Mouse (Mus musculus) gastrocnemius, postnatal 36 days (tissue): ENCODE data around the gene Fxn. TPM values are rescaled to one million over a fixed set of nuclear protein-coding genes. Genes with fewer than 3 reads are reported as not detected.
"Not testable (repeated sequence)": the region's sequence is repeated elsewhere in the genome, so short reads cannot be mapped to it uniquely, and the experiment has no call there.

Experiments used
- DNase-seq, 2 experiments: peaks; one replicate each; pipeline ENCODE4 v3.0.0; 2022
- intact Hi-C: fragments of 180-260 bp; cut with DNase I; formaldehyde crosslinking; loops from one replicate; pipeline ENCODE4 v1.15.1; 2025
- total RNA-seq, 2 experiments: library from RNA; stranded (reverse); gene quantifications; 2 replicates each; pipeline ENCODE4 v1.2.3; 2021

Fxn gene
- total RNA-seq, 2 experiments from 2014 or later, result 19.9 to 20.0 TPM

DNA sequence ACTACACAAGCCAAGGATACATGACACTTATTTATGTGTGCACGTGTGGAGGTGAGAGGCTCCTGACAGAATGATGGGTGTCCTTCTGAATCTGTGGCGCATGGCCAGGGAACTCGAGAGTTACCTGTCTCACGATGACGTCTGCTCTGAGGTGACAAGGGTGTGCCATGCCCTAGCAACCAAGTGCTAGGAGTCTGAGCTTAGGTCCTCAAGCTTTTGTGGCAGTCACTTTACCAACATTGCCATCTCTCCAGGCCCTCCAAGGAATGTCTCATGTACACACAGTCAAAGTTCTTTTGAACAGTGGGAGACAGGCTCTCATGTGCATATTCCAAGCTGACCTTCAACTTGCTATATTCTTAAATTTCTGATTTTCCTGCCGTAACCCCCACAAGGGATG lies 22.4 kb downstream of the Fxn start:
- no peak for DNase-seq
- intact Hi-C loops, result no loop called here

DNA sequence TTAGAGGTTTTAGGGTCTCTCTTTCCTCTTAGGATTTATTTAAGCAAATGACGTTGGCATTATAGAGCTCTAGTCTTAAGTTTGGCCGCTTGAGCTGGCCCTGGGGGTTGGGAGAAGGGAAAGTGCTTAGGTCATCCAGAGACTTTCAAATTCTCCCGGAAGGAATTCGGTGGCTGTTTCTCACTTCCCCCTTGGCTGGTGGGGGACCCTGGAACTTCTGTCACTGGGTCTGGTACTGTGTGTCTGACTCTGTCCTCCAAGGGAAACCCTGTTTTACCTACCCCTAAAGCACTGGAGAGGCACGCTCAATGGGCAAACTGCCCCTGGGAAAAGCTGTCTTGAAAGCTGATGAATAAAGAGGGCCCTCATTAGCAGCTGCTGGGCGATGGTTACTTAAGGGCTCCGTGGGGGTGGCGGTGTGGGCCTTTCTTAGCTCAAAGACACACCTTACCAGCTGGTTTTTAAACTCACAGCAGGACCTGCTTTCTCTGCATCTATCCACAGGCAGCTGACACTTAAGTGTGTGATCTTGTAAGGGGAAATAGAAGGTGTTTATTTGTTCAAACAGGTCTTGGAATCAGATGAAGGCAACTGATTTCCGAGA lies 26.6 kb downstream of the Fxn start:
- no peak for DNase-seq
- intact Hi-C loops, result no loop called here

DNA sequence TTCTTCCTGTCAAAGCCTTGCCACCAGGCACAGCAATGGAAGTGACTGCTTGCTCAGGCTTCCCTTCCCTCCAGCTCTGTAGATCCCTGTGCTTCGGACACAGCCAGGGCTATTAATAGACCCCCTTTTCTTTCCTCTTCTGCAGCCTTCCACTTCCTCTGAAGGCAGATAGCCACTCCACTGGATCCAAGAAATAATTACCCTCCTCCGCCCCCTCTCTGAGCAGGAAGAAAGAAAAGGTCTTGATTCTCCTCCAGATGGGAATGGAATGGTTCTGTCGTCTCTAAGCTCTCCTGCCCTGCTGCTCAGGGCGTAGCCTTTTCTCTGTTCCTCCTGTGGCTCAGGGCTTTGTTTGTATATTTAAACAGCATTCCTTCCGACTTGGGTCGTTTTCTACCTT lies 28.5 kb downstream of the Fxn start:
- DNase-seq, result no peak
- intact Hi-C loops, result no loop called here

DNA sequence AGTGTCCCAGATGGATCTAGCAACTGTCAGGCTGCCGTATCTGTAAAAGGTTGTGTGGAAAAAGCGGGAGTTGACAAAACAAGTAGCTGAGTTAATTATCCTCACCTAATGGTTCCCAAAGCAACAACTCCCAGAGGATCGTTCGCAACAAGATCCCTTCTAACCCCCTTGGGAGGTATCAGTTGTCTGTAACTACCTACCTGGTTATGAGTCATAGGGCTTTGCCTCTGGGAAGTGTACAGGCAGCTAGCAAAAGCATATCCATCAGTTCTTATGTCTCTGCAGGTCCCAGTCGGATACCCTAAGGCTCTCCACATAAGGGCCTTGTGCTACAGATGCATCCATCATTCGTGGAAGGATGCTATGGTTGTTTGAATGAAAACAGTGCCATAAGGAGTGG lies 37.1 kb downstream of the Fxn start:
- intact Hi-C loops, result no loop called here
- DNase-seq, result no peak

DNA sequence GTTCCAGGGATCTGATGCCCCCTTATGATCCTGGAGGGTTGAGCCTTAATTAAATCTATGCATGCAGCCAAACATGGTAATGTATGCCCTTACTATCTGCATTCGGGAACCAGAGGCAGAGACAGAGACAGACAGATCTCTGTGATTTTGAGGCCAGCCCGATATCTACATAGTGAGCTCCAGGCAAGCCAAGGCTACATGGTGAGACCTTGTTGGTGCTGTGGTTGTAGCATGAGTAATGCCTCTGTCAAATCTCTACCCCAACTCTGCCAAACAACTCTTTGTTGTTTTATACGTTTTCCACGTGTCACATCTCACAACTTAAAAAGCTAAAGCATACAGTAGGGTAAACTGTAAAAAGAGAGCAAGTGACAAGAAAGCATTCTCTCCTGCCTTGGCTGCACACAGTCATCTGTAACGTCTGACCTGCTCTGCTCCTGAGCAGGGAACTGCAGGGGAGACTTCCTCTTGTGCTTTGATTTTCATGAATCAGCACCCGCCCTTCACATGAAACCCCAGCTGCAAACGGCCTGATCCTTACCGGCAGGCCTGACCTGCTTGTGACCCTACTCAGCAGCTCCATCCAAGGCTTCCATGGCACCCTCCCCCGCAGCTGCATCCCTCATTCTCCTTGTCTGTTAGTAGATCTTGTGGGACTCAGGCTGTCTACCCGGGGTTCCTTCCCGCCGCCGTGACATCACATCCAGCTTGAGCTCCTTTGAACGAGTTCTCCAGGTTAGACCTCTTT lies 38.4 kb downstream of the Fxn start:
- intact Hi-C loops, result no loop called here
- DNase-seq, result no peak

DNA sequence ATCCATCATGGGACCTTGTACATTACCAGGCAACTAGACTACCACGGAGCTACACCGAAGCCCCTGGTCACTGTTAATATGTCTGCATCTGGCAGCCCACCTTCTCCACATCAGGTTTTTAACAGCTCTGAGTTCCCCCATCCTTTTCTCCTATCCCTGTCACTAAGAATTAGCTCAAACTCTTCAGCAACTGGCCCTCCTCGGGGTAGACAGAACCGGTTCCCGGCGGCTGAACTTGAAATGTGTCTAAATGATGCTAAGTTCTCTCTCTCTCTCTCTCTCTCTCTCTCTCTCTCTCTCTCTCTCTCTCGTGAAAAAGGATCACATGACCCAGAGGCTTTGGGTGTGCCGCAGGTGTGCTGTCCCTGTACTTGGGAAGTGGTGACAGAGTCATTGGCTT lies 39.1 kb downstream of the Fxn start:
- no peak for DNase-seq
- intact Hi-C loops, result no loop called here

DNA sequence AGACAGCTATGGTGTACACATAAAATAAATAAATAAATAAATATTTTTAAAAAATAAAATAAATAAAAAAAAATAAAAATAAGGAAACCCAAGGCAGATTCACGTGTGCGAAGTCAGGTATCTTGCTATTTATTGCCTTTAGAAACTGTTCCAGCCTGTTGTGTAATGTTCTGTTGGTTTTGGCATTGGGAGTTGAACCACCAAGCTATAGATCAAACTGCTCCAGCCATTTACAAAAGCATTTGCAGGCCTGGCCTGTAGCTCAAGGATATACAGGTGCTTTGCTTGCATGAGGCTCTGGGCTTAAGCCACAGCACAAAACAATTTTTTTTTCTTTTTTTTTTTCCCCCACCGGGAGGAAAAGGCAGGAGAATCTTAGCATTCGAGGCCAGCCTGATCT lies 42.4 kb downstream of the Fxn start:
- intact Hi-C loops, result no loop called here
- no peak for DNase-seq

DNA sequence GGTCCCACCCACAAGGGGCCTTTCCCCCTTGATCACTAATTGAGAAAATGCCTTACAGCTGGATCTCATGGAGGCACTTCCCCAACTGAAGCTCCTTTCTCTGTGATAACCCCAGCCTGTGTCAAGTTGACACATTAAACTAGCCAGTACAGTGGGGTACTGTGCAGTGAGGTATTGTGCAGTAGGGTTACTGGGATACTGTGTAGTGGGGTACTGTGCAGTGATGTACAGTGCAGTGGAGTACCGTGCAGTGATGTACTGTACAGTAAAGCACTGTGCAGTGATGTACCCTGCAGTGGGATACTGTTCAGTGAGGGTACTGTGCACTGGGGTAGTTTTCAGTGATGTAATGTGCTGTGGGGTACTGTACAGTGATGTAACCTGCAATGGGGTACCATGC lies 48.0 kb downstream of the Fxn start:
- DNase-seq, intact Hi-C loops: not testable (repeated sequence)

DNA sequence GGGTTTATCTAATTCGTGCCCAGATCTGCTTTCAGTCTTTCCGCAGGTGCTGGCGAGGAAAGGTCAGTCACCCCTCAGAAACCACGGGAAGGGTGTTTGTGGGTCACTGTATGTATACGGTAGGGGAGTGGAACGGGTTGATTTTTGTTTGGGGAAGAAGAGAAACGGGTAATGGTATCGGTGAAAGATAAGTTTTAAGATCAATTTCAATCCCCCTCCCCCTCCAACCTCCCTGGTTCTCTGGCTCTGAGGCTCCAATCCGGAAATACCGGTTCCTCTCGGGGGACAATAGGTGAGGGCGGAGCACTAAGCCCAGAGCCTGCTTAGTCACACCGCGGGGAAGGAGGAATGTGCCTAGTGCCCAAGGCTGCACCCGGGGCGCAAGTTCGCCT lies 55.1 kb downstream of the Fxn start:
- intact Hi-C loops, result loop anchor here (2.0 to 5.0 kb wide), 2 partner anchors 37 to 72 kb away; no protein-coding TSS in a partner anchor
- DNase-seq, result peak in 1 of 2 experiments; percentile 8

DNA sequence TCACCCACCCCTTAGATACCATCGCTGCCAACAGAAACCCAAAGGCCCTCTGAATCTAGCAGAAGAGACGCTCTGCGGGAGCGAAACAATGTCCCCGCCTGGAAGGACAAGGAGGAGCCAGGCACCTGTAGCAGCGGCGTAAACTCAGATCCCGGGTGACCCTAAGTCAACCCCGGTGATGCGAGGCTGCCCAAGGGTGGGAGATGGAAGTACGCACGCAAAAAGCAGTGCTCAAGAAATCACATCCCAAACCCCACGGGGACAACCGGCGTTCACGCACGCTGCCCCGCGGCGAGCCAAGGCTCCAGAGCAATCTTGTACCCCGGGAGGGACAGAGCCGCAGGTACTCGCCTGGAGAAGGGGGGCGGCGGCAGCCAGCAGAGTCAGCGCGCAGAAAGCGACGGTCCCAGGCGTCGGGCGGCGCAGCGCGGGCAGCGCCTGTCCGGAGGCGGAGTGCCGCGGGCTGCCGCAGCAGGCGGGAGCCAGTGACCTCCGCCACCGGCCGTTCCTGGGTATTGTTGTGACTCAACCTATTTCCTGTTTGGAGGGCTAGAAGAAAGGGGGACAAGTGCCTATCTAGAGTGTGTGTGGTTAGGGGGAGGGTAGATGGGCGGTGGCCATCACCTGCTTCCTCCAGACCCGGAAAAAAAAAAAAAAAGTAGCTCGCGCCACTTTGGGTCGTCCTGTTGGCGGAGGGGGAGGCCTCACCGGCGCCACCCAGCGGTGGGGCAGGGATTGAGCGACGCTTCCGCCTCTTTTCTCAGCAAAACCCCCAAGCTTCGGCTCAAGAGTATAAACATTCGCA lies 55.7 kb downstream of the Fxn start, which contains the start of gene Tjp2:
Gene Tjp2, minus strand, starts transcription at position 531 of the 805 bp plus-strand sequence.
- DNase-seq, result peak; percentile 33 to 43
- intact Hi-C loops, result loop anchor here (2.0 to 5.0 kb wide), 2 partner anchors 38 to 72 kb away; no protein-coding TSS in a partner anchor

DNA sequence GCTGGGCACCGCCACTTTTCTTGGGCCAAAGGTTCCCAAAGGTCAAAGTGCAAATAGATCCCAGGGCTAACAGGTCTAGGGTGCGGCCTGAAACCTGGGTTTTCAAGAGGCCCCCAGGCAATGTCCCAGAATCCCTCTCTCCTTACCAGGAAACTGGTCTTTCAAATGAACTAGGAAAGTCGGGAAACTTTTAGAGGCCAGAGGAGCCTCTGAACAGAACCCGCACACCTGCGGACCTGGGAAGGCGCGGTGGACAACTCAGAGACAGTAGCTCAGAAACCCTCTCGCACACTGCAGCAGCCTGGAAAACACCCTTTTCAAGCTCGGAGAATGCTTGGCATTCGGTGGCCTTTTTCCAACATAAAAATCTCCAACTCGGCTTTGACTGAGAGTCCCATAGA lies 56.6 kb downstream of the Fxn start:
- intact Hi-C loops, result loop anchor here (2.0 kb wide), 1 partner anchor 71 kb away; no protein-coding TSS in a partner anchor
- no peak for DNase-seq

DNA sequence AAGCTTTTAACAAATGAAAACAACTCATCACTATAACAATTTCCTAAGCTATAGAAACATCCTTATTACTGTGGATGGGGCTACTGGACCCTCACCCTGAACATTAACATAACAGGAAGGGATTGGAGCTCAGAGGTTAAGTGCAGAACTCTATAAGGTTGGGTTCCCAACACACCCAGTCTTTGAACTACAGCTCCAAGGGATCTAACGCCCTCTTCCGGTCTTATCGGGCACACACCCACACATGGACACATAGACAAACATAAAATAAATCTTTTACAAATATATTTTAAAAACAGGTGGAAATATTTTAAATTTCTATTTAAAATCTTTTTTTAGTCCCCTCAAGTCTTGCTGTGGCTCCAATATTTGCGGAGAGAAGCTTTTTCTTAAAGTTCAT lies 59.0 kb downstream of the Fxn start:
- intact Hi-C loops, result no loop called here
- no peak for DNase-seq

DNA sequence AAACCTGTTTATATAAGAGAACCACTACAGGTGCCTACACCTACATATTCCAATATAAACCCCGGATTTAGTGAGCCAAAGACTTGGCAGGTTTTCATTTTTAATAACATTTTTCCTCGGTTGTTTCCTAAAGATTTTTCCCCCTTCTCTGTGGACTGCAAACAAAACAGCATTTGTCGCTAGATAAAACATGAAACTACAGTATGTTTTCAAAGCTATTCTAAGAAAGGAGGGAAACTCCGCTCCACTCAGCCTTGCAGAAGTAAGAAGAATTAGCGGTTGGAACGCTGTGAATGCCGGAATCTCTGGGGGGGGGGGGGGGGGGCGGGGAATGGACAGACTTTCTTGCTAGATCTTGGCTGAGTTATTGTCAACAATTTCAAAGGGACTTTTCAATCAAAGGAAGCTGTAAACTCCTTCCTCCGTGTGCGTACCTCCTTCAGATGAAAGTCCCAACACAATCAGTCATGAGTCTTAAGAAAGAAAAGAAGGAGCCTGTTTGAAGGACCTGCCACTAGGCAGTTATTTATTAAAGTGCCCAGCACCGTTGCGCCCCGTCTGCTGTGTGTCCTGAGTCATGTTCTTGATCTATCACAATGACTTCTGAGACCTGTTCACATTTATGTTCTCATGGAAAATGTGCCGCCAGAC lies 59.5 kb downstream of the Fxn start:
- DNase-seq, result no peak
- intact Hi-C loops, result no loop called here

DNA sequence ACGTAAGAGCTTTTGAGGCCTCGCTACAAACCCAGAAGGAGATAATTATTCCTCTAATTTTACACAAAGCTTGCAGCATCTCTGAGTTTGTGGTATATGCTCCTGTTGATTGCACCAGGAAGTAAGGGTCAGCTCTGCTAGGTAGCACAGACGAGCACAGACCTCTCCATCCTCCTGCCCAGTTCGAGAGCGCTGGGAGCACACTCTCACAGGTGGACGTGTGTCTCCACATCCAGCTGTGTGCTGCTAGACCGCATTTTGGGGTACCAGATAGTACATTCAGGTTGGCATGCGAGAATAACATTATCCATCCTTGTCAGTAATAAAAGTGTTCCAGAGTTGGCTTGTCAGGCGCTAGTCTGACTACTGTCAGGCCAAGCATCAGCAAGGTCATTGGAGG lies 61.4 kb downstream of the Fxn start:
- no peak for DNase-seq
- intact Hi-C loops, result no loop called here

DNA sequence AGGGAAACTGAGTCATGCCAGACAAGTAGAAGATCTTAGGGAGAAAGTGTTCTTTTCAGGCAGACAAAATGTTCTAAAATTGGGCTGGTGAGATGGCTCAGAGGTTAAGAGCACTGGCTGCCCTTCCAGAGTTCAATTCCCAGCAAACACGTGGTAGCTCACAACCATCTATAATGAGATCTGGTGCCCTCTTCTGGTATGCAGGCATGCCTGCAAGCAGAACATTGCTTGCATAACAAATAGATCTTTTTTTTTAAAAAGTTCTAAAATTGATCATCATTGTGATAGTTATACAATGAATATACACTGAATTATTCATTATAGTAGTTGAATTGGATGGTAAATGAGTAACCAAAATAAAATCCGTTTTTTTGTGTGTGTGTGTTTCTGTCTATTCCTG lies 62.1 kb downstream of the Fxn start:
- intact Hi-C loops, result no loop called here
- DNase-seq, result no peak

DNA sequence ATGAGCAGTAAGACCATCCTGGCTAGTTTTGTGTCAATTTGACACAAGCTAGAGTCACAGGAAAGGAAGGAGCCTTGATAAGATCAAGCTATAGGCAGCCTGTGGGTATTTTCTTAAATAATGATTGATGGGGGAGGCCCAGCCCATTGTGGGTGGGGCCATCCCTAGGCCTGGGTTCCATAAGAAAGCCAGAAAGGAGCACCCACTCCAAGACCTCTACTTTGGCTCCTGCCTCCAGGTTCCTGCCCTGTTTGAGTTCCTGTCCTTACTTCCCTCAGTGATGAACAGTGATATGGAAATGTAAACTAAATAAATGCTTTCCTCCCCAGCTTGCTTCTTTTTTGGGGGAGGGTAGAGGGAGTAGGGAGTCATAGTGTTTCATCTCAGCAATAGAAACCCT lies 62.6 kb downstream of the Fxn start:
- intact Hi-C loops, result no loop called here
- no peak for DNase-seq

DNA sequence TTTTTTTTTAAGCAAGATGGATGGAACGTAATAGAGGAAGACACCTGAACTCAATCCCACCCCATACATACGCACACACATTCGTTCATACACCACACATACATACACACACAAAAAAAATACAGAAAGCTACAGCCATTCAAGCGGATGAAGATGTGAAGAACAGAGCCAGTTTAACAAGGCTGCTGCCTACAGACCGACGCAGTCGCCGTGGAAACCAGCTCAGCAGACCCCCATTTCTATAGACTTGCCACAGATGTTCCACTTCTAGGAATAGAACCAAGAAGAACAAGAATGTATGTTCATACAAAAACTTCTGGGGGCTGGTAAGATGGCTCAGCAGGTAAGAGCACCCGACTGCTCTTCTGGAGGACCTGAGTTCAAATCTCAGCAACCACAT lies 63.6 kb downstream of the Fxn start:
- DNase-seq, result no peak
- intact Hi-C loops, result no loop called here

DNA sequence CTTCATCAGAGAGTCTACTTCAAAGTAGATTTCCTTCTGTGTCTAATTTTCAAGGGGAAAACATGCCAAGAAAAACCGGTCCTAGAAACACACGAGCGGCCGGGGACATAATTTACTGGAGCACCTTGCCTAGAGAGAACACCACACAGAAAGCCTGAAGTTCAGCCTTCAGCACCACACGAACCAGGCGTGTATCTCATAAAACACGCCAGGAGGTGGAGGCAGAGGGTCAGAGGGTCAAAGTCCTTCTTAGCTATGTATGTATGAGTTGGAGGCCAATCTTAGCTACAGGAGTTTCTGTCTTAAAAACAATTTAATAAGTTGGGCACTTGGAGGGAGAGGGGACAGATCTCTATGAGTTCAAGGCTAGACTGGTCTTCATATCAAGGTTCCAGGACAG lies 65.5 kb downstream of the Fxn start:
- DNase-seq, result no peak
- intact Hi-C loops, result no loop called here

DNA sequence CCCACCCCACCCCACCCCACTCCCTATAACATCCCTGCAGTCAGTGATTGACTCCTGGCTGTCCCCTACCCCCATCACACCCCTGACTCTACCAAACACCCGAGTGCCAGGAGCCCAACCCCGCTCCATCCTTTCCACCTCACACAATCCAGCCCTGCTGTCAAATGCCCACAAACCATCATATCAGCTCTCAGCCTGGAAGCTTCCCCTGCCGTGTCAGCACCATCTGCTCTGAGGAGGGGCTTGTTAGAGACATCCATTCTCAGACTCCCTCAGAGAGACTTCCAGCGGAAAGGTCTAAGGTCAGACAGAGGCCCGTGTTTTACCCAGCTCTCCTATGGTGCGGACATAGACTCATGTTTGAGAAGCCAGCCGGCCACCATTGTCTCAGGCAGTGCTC lies 67.1 kb downstream of the Fxn start:
- intact Hi-C loops, result no loop called here
- no peak for DNase-seq

DNA sequence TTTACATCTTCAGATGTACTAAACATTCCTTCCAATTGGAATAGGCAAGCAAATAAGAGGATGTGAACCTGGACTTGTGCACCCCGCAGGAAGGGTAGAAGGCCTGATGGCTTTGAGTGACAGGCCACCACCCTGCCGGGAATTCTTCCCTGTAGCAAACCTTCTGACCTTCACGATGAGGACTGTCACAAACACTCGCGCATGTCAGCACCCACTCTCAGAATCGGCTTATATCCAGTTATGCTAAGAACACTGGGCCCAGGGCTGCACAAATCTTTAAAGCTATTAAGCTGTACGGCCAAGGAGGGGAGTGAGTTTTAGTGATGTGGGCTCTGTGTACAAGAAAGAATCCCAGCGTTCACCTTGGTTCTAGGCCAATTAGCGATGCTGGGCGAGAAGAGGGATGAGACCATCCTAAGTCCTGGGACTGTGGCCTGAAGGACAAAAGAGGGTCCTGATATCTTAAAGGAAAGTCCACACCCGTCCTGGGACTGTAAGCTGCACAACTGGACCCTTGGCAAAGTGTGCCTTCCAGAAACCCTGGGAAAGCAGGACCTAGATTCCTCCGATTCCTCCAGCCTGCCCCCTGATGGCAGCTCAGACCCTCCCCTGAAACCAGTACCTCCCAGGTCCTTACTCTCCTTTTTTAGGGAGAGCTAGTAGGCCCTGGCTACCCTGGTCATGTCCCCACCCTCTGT lies 67.7 kb downstream of the Fxn start:
- DNase-seq, result no peak
- intact Hi-C loops, result no loop called here
